Comparison of ENCODE assay signal across 9 mouse cellular contexts in genomic region chr1:176834880-176835279, GRCm38 (mm10). TPM values are rescaled to one million over a fixed set of nuclear protein-coding genes. Genes with fewer than 3 reads are reported as not detected.
DNase-seq lines count a peak whose midpoint lies in the region; ATAC-seq and TF ChIP-seq lines count a peak whose summit lies in the region.
"Had no signal": no experiment of that assay in that cellular context is flagged by ENCODE, and none has a peak within 500 bp of the region (broad histone marks: within the 10 kb centered on the region; RNA-seq: fewer than 3 reads in every experiment).

No protein-coding gene starts in this region.

- H3K27ac ChIP-seq in heart, adult 2 months = no peak overlapping the region
- no peak overlapping the region for H3K27ac ChIP-seq in embryonic facial prominence, embryonic 11.5 days (replicated peaks; ENCODE audit: low read depth, low read length)
- H3K27ac ChIP-seq in liver, postnatal 0 days (ENCODE audit: low read depth) = 0 out of 2 replicates have a peak overlapping the region, but pooled peaks have one; percentile 62

- no peak for ATAC-seq in embryonic facial prominence, embryonic 11.5 days (replicated peaks; ENCODE audit: insufficient number of reproducible peaks, low FRiP score, low TSS enrichment, low read depth)
- peak; percentile 20; the same call in 1 of the 2 replicates for ATAC-seq in liver, postnatal 0 days

- 0 out of 2 replicates have a peak, but pooled peaks cover 3% of the 10 kb centered on the region for H3K27me3 ChIP-seq in heart, adult 2 months (ENCODE audit: control insufficient read depth, insufficient read depth, low read length)
- H3K27me3 ChIP-seq in embryonic facial prominence, embryonic 11.5 days (ENCODE audit: control insufficient read depth, insufficient read depth, low read length) = no peaks in the 10 kb centered on the region
- H3K27me3 ChIP-seq in liver, postnatal 0 days (ENCODE audit: insufficient read depth, low read length) = no peaks in the 10 kb centered on the region

- no peaks in the 10 kb centered on the region for H3K36me3 ChIP-seq in heart, adult 2 months (ENCODE audit: control insufficient read depth, insufficient read depth, low read length)
- H3K36me3 ChIP-seq in embryonic facial prominence, embryonic 11.5 days (replicated peaks; ENCODE audit: control insufficient read depth, insufficient read depth, low read depth, low read length) = no peaks in the 10 kb centered on the region
- H3K36me3 ChIP-seq in liver, postnatal 0 days (replicated peaks; ENCODE audit: insufficient read depth, low read length) = 0 out of 2 replicates have a peak, but pooled peaks cover 4% of the 10 kb centered on the region

- no peak overlapping the region for H3K9ac ChIP-seq in heart, adult 2 months (ENCODE audit: low read depth, low read length)
- no peak overlapping the region for H3K9ac ChIP-seq in embryonic facial prominence, embryonic 11.5 days (replicated peaks; ENCODE audit: low read length)
- no peak overlapping the region for H3K9ac ChIP-seq in liver, postnatal 0 days (replicated peaks)

- intact Hi-C loops in heart, adult 2 months (cut with DNase I) = no loop called here

- H3K9me3 ChIP-seq in embryonic facial prominence, embryonic 11.5 days (replicated peaks; ENCODE audit: control insufficient read depth, low read length) = no peaks in the 10 kb centered on the region
- H3K9me3 ChIP-seq in liver, postnatal 0 days (ENCODE audit: low read length) = no peaks in the 10 kb centered on the region

- TF ChIP-seq EP300 in heart, adult 2 months (IDR thresholded peaks at IDR 0.05; ENCODE audit: insufficient read depth, low read depth, low read length) = no peak
- TF ChIP-seq EP300 in liver, postnatal 0 days (IDR thresholded peaks at IDR 0.05; ENCODE audit: low read depth) = no peak

- no peak for TF ChIP-seq CTCF in heart, adult 2 months (IDR thresholded peaks at IDR 0.05)
- no peak for TF ChIP-seq CTCF in liver, postnatal 0 days (IDR thresholded peaks at IDR 0.05; ENCODE audit: low read depth)

- H3K4me1 ChIP-seq in heart, adult 2 months (ENCODE audit: control insufficient read depth, insufficient read depth, low read length) = no peaks in the 10 kb centered on the region; the same call in 1 of the 2 replicates
- no peaks in the 10 kb centered on the region; the same call in 1 of the 2 replicates for H3K4me1 ChIP-seq in embryonic facial prominence, embryonic 11.5 days (ENCODE audit: control insufficient read depth, insufficient read depth, low read length)
- 0 out of 2 replicates have a peak, but pooled peaks cover 8% of the 10 kb centered on the region for H3K4me1 ChIP-seq in liver, postnatal 0 days (ENCODE audit: insufficient read depth)

- no peak for DNase-seq in heart, adult 2 months
- DNase-seq in heart, adult 18-20 months = no peak
- DNase-seq in 3T3-L1 (ENCODE audit: low read depth, low spot score) = peak; percentile 43
- peak; percentile 2 for DNase-seq in embryonic facial prominence, embryonic 11.5 days (ENCODE audit: low spot score)
- no peak for DNase-seq in liver, postnatal 0 days
- no peak for DNase-seq in cerebellum, adult 11-12 months
- DNase-seq in adrenal gland, postnatal 14 days = no peak
- DNase-seq in thymus, postnatal 36 days = no peak
- DNase-seq: thymus, adult 18-20 months had no signal

- 0 out of 2 replicates have a peak, but pooled peaks have one; percentile 14 for TF ChIP-seq POLR2A in heart, adult 2 months (IDR thresholded peaks at IDR 0.05; ENCODE audit: insufficient read depth, low read depth, low read length)

- H3K4me2 ChIP-seq in embryonic facial prominence, embryonic 11.5 days (ENCODE audit: low read depth, low read length) = no peak overlapping the region
- H3K4me2 ChIP-seq in liver, postnatal 0 days (ENCODE audit: low read depth, low read length) = peak overlapping the region; percentile 82

- 71% methylated on average over 6 of the region's 6 CpGs for WGBS in heart, adult 2 months
- WGBS in embryonic facial prominence, embryonic 11.5 days = 45% methylated on average over 6 of the region's 6 CpGs
- 31% methylated on average over 6 of the region's 6 CpGs for WGBS in liver, postnatal 0 days (ENCODE audit: insufficient replicate concordance)

- no peaks in the 10 kb centered on the region for H3K79me2 ChIP-seq in heart, adult 2 months (replicated peaks; ENCODE audit: control insufficient read depth, insufficient read depth, low read length)

- no peak overlapping the region for H3K4me3 ChIP-seq in heart, adult 2 months
- no peak overlapping the region for H3K4me3 ChIP-seq in embryonic facial prominence, embryonic 11.5 days (ENCODE audit: low read depth, low read length)
- H3K4me3 ChIP-seq in liver, postnatal 0 days (ENCODE audit: low read depth, low read length) = peak overlapping the region; percentile 56

RNA-seq across cellular contexts. Expression of gene Sdccag8, which starts 20.4 kb away (rescaled TPM):
- total RNA-seq in heart, adult 2 months (2021) = 1 to 10 TPM; 3.5 to 4.6 TPM
- polyA plus RNA-seq in heart, adult 2 months (2012; rRNA removed) = 2.6 and 4.1 TPM in 2 replicates
- 1 to 10 TPM; 3.0 to 4.3 TPM for total RNA-seq in heart, adult 18-20 months (2021)
- 15.7 and 16.5 TPM in 2 replicates for polyA plus RNA-seq in embryonic facial prominence, embryonic 11.5 days (2014; fragmentation: Nextera tagmentation; extraction: Ambion mirVana)
- 4.2 and 4.5 TPM in 2 replicates for polyA plus RNA-seq in liver, postnatal 0 days (2015; fragmentation: Nextera tagmentation; extraction: Ambion mirVana)
- total RNA-seq in adrenal gland, postnatal 14 days (2021) = 6.9 and 9.3 TPM in 2 replicates

RNA-seq across cellular contexts. Expression of gene Cep170, which starts 21.0 kb away (rescaled TPM):
- total RNA-seq in heart, adult 2 months (2021) = 10 to 100 TPM; 17.8 to 22.9 TPM
- polyA plus RNA-seq in heart, adult 2 months (2012; rRNA removed) = 5.8 and 9.5 TPM in 2 replicates
- 10 to 100 TPM; 18.4 to 25.2 TPM for total RNA-seq in heart, adult 18-20 months (2021)
- polyA plus RNA-seq in embryonic facial prominence, embryonic 11.5 days (2014; fragmentation: Nextera tagmentation; extraction: Ambion mirVana) = 46.5 and 50.5 TPM in 2 replicates
- polyA plus RNA-seq in liver, postnatal 0 days (2015; fragmentation: Nextera tagmentation; extraction: Ambion mirVana) = 2.6 and 4.4 TPM in 2 replicates
- 32.0 and 42.4 TPM in 2 replicates for total RNA-seq in adrenal gland, postnatal 14 days (2021)

Comparison
In these comparisons a context has a peak if more than half of its experiments do, and no peak if none do; other contexts are left out.
1. DNase-seq: peak in 3T3-L1 (single experiment) and embryonic facial prominence, embryonic 11.5 days (single experiment); none in heart, adult 2 months (0 of 2), heart, adult 18-20 months (0 of 2), liver, postnatal 0 days (single experiment), cerebellum, adult 11-12 months (single experiment), adrenal gland, postnatal 14 days (single experiment) and thymus, postnatal 36 days (0 of 2).